Mouse (Mus musculus): ENCODE measurements around the gene Myef2.
A peak's percentile ranks its signal among the peaks of the same experiment; 100 is the strongest.
"Not testable (repeated sequence)": the region's sequence is repeated elsewhere in the genome, so short reads cannot be mapped to it uniquely, and the experiment has no call there.

Myef2 gene

GRCm38 (mm10) chr2:125123477-125123852, at the start of gene Myef2:
Gene Myef2, minus strand, starts transcription at chr2:125123661.
- DNase-seq, result peak; percentile 78

DNA sequence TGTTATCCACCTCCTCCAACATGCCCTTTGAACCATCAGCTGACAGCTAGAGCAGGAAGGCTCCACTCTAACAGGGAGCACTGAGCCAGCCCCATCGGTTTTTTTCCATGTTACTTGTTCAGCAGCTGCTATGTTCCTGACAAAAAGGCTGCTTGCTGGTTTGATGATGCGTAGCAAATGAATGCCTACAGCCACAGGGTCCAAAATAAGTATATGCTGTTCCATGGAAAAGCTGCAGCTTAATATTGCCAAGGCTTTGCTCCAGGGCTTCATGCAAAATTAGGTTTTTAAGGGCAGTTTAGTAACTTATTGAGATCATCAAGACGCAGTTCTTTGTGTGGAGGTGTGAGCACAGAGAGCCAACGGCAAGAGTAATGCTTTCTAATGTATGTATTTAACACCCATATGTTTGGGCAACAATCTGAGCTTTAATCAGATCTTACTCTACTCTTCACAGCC, 38.6 kb upstream of the Myef2 start:
- no peak for DNase-seq

GRCm38 (mm10) chr2:125155504-125155903, 32.0 kb upstream of the Myef2 start:
- DNase-seq, result no peak

- no peak for DNase-seq
These were observed 30.8 kb upstream of the Myef2 start for GRCm38 (mm10) chr2:125154294-125154693.

DNA sequence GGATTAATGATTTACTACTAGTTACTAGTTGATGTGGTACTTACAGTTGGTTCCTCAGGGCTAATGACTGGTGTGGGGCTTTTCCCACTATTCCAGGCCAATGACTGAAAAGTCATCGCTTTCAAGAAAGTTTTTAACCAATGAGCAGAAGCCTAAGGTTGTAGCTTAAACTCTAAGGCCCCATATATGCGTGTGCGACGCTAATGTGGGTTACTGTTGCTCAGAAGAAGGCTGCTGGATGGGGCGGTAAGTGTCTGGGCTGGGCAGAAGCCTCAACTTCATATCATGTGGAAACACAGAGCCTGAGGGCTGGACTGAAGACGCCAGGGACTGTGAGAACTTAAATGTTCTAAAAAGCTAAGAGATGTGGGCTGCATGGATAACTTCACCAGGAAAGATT, 28.9 kb upstream of the Myef2 start, which contains the start of gene Slc12a1:
Gene Slc12a1, plus strand, starts transcription at position 118 of the 400 bp plus-strand sequence.
- peak; percentile 52 for DNase-seq

DNA sequence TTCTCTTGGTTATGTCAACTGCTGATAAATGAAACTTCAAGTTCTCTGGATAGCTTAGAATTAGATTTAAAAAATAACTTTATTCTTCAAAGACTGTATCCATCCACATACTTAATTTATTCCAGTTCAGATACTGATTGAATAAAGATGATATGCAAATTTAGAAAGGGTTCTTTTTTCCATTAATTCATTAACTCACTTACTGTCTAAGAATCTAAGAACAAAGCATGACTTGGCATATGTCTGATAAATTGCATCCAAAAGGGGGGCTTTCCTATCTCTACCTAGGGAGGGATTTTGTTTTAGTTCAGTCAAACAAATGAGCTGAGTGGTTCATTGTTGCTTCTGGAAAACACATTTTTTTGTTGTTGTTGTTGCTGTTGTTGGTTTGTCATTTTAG, 18.9 kb upstream of the Myef2 start:
- no peak for DNase-seq

DNA sequence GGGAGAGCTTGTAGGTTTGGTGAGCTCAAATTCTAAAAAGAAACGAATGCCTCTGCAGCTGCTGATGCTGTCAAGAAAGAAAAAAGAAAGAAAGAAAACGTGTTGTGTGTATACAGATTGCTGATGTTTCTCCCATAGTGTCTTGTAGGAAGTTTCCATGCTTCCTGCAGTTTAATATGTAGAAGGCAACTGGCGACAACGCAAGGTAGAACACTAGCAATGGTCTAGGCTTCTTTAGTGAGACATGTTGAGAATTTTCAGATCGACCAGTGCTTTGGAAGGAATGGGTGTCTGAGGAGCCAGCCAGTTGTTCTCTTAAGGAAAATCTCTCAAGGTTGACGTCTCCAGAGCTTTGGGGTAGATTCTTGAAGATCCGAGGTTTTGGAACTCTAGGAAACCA, 13.4 kb upstream of the Myef2 start:
- no peak for DNase-seq

- DNase-seq, result peak; percentile 56
These were observed 12.7 kb upstream of the Myef2 start, which contains the start of gene Ctxn2 for GRCm38 (mm10) chr2:125135903-125136811. Gene Ctxn2, plus strand, starts transcription at chr2:125136692.

GRCm38 (mm10) chr2:125134113-125134512, 10.7 kb upstream of the Myef2 start:
- DNase-seq, result no peak

- DNase-seq, result no peak
These were observed 3.3 kb upstream of the Myef2 start for GRCm38 (mm10) chr2:125126792-125127191.

DNA sequence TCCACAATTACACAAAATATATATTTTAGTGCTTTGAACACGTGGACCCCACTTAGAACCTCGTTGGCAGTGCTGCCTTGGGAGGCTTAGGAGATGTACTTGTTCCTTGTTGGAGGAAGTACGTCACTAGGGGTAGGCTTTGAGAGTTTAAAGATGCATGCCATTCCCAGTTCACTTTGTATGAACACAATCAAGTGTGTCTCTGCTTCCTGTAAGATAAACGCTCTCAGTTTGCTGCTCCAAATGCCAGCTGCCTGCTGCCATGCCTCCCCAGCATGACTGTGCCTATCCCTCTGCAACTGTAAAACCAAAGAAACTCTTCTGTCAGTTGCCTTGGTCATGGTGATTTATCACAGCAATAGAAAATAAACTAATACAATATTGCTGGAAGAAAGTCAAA, 2.4 kb upstream of the Myef2 start:
- DNase-seq, result no peak

GRCm38 (mm10) chr2:125122624-125123476, 611 bp downstream of the Myef2 start:
- peak; percentile 63 for DNase-seq

DNA sequence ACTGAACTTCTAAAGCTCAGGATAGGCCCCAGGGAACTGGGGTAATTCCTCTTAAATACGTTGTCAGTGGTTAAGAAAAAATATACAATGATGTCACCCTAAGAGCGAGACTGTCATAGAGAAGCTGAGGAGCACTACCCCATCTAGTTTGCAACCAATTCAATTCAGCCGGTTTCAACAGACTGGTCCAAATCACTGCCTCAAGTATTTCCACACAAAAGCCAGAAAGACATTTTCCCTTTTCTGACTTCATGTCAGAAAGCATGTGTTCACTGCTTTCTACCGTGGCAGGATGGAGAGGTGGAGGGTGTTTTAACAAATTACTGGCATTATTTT, 1.2 kb downstream of the Myef2 start:
- no peak for DNase-seq

GRCm38 (mm10) chr2:125119381-125120110, 3.9 kb downstream of the Myef2 start:
- DNase-seq, result no peak

DNA sequence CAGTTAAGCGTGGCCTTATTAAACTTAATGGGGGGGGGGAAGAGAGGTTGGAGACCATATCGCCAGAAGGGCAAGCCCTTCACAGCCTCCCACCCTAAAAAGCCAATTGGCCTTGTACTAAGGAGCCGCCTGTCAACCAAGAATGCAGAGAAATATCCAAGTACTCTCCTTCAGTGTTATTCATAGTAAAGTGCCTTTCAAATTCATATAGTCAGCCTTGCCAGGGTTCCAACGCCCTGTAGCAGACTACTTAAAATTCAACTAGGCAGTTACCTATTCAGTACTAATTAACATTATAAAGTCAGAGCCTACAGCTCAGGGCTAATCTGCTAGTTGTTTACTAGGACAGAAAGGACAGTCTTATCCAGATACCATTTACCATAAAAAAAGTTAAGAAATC, 16.9 kb downstream of the Myef2 start:
- DNase-seq, result not testable (repeated sequence)

- not testable (repeated sequence) for DNase-seq
These were observed 19.0 kb downstream of the Myef2 start for GRCm38 (mm10) chr2:125104491-125104890.

DNA sequence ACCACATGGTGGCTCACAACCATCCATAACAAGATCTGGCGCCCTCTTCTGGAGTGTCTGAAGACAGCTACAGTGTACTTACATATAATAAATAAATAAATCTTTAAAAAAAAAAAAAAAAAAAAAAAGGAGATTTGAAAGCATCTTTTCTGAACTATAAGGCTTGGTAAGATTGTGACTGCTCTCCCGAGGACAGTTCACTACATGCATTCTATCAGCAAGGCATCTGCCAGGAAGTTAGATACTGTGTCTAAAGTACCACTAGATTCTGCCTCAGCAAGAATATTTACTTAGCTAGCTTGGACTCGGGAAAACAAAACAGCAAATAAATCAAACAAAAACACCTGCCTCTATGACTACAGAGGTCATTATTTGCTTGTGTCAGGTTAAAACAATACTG, 31.3 kb downstream of the Myef2 start:
- not testable (repeated sequence) for DNase-seq

- DNase-seq, result no peak
These were observed 34.7 kb downstream of the Myef2 start for GRCm38 (mm10) chr2:125088757-125089156.

- no peak for DNase-seq
These were observed 39.6 kb downstream of the Myef2 start for GRCm38 (mm10) chr2:125083879-125084278.

- DNase-seq, result no peak
These were observed 50.2 kb downstream of the Myef2 start for GRCm38 (mm10) chr2:125073056-125073780.

DNA sequence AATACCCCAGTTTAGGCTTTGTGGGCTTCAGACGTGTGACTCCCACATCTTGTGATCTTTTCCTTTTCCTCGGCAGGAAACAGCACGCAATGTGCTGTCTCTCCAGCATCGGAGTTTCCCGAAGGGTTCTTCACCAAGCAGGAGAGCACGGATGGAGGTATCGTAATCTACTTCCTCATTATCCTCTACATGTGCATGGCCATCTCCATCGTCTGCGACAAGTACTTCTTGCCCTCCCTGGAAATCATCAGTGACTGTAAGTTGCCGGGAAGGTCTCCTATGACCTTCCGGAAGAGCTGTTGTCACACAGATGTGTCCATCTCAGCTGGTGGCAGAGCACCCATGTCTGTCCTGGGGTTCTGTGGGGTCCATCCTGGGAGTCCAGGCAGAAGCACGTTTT, 54.8 kb downstream of the Myef2 start:
- DNase-seq, result no peak

DNA sequence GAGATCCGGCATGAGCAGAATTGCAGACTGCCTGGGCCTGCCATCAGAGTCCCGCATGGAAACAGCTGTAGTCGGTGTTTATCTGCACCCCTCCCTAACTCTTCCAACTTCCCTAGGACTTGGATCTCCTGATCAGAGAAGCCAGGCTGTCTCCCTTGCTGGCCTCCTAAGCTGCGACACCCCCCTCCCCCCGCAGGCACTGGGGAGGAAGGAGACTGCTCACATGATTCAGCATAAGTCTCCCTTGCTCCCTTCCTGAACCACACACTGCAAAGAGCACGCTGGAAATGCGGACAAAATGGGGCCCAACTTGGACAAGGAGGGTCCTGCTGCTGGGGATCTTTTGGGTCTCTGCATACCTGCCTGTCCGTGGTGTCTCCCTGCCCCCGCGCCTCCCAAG, 55.6 kb downstream of the Myef2 start, which contains the start of gene Slc24a5:
Gene Slc24a5, plus strand, starts transcription at position 231 of the 400 bp plus-strand sequence.
- DNase-seq, result no peak
